Mouse (Mus musculus) granulocyte monocyte progenitor cell, adult 5-6 weeks (primary cell): ENCODE results near the gene Kars. TPM values are rescaled to one million over a fixed set of nuclear protein-coding genes. Genes with fewer than 3 reads are reported as not detected.

ENCODE experiments used
- ATAC-seq: replicated peaks from 2 replicates; pipeline ENCODE4 v1.8.0; 2016; ENCODE audit warnings: mild to moderate bottlenecking, moderate TSS enrichment, inconsistent platforms; ENCODE audit not compliant: poor library complexity, severe bottlenecking
- total RNA-seq, 2 experiments: library from RNA; stranded (forward) in 1 of 2; stranded (reverse) in 1 of 2; fragments of 200-712, 200-1000 nt in 1 of 2; fragments of >200 nt in 1 of 2; fragmentation: Nextera tagmentation in 1 of 2; gene quantifications; 2 replicates each; pipeline ENCODE4 v1.2.3; 2014 to 2017

Gene Kars
- total RNA-seq, 2 experiments from 2014 or later: 164 to 197 TPM

DNA sequence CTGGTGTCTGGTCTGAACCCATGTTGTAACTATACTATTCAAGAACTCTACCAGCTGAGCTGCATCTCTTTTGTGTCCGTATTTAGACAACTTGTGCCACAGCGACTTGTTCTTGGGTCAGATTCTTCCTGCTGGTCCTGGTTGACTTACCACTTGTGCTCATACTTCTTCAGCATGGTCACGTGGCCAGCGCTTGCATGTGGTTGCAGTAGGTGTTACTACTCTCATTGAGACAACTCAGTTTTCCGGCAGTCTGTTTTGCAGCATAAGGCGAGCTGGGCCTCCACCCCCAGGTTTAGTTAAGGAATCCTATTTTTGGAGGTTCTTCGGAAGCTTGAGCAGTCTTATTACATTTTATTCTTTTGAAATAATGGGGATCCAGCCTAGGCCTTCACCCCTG, 59.8 kb downstream of the Kars start:
- ATAC-seq: no peak

GRCm38 (mm10) chr8:111950846-111951245, 60.3 kb downstream of the Kars start:
- peak; percentile 40; the same call in 1 of the 2 replicates for ATAC-seq

DNA sequence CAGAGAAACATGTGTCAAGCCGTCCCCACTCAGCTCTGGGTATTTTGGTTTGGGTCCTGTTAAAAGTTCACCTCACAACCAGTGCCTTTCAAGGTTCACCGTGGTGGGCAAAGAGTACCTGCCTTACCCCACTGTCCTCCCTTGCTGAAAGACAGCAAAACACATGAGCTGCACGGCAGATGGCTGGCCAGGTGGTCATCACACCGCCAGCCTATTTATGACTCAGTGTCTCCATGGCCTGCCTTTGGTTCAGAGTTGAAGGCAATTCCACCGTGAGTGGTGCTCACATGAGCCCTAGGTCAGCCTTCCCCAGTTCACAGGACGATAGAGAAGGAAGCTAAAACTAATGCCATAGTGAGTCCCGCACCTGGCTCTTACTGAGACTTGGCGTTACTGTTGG, 63.2 kb downstream of the Kars start:
- ATAC-seq: no peak

- peak; percentile 22; the same call in 1 of the 2 replicates for ATAC-seq
Observed at GRCm38 (mm10) chr8:111947144-111947543, 64.0 kb downstream of the Kars start.

DNA sequence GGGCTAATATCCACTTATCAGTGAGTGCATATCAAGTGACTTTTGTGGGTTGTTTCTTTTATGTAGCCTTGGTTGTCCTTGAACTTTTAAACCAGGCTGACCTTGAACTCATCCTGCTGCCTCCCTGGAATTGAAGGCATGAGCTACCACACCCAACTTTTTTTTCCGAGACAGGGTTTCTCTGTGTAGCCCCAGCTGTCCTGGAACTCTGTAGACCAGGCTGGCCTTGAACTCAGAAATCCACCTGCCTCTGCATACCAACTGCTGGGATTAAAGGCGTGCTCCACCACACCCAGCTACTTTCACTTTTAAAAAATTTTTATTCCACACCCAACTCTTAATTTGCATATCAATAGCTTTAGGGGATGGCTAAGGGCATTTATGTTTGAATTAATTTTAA, 67.6 kb downstream of the Kars start:
- ATAC-seq: no peak

Other genes with a start within 250 kb of the Kars start
- gene Cfdp1, start 157.0 kb downstream of the Kars start, total RNA-seq (2014; fragmentation: Nextera tagmentation): 92.7 and 94.8 TPM in 2 replicates
- 217 and 238 TPM in 2 replicates for gene Cfdp1, start 157.0 kb downstream of the Kars start, total RNA-seq (2017)
- gene Tmem170, start 134.6 kb downstream of the Kars start, total RNA-seq (2014; fragmentation: Nextera tagmentation): 0.62 and 2.0 TPM in 2 replicates
- gene Tmem170, start 134.6 kb downstream of the Kars start, total RNA-seq (2017): 0.05 and 0.73 TPM in 2 replicates
- gene Chst5, start 100.9 kb downstream of the Kars start, total RNA-seq (2014; fragmentation: Nextera tagmentation): not detected in 2 replicates
- gene Chst5, start 100.9 kb downstream of the Kars start, total RNA-seq (2017): not detected in 2 replicates
- gene Tmem231, start 77.4 kb downstream of the Kars start, total RNA-seq (2014; fragmentation: Nextera tagmentation): not detected in 2 replicates
- gene Tmem231, start 77.4 kb downstream of the Kars start, total RNA-seq (2017): not detected in 2 replicates
- gene Gabarapl2, start 70.6 kb downstream of the Kars start, total RNA-seq (2014; fragmentation: Nextera tagmentation): 54.4 and 78.4 TPM in 2 replicates
- gene Gabarapl2, start 70.6 kb downstream of the Kars start, total RNA-seq (2017): 23.3 and 26.8 TPM in 2 replicates
- 8.5 and 12.7 TPM in 2 replicates for gene Adat1, start 19.0 kb downstream of the Kars start, total RNA-seq (2014; fragmentation: Nextera tagmentation)
- 5.7 and 6.1 TPM in 2 replicates for gene Adat1, start 19.0 kb downstream of the Kars start, total RNA-seq (2017)
- 4.1 and 10.8 TPM in 2 replicates for gene Terf2ip, start 75 bp upstream of the Kars start, total RNA-seq (2014; fragmentation: Nextera tagmentation)
- 9.4 and 14.6 TPM in 2 replicates for gene Terf2ip, start 75 bp upstream of the Kars start, total RNA-seq (2017)
- gene Gm6793, start 3.7 kb upstream of the Kars start, total RNA-seq (2014; fragmentation: Nextera tagmentation): 0.21 and 0.26 TPM in 2 replicates
- gene Gm6793, start 3.7 kb upstream of the Kars start, total RNA-seq (2017): 0.26 TPM in 1 of 2 replicates, not detected in the other